Mouse (Mus musculus): Measurements from ENCODE around the gene Cyp4a10.
"Not testable (repeated sequence)": the region's sequence is repeated elsewhere in the genome, so short reads cannot be mapped to it uniquely, and the experiment has no call there.

Gene Cyp4a10

DNA sequence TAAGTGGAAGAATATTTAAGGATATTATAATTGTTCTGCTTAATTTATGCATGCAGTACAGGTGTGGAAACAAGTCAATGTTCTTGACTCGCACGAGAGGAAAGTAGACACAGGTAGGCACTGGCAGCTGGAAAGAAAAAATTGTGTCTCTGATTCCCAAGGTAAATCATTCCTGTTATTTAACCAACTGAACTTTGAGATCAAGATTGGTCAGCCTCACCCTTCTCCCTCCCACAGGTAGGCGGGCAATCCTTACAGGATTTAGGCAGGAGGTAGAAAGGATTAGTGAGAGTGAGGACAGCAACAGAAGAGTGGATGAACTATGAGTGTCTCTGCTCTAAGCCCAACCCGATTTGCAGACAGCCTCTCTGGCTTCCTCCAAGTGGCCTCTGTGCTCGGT lies at the start of gene Cyp4a10:
TSS of gene Cyp4a10 (plus strand) at position 265 of the 400 bp plus-strand sequence.
- DNase-seq (ENCODE audit: extremely low spot score): not testable (repeated sequence)

DNA sequence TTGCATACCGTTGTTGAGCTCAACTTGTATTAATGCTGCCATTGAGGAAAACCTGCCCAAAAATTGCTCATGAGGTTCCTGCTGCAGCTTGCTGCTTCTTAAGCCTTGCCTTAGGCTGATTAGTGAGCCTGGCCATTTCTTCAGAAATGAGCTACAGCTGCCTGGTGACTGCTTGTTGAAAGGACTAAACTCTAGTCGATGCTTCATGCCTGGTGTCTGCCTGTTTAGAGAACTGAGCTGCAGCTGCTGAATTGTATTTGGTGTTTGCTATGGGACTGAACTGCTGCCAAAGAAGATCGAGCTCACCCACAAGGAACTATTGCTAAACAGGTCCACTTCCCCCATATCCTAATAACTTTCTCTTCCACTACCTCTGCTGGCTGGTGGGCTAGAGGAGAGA lies 44.5 kb upstream of the Cyp4a10 start:
- not testable (repeated sequence) for DNase-seq (ENCODE audit: extremely low spot score)

DNA sequence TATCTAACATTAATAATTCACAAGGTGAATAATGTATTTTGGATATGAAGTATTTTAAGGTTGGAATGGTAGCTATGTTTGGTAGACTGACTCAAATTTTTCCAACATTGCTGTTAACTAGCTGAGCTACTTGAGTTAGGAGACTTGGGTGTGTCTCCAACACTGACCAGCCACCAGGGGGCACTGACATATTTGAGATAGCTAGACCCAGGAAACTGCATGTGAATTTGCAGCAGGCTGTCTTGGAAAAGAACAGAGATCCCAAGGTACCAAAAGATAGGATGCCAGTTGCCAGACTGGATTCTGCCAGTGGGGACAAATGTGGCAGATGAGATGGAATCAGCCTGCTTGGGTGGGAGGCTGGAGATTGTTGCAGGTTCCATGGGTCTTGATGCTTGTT lies 42.0 kb upstream of the Cyp4a10 start:
- DNase-seq (ENCODE audit: extremely low spot score): not testable (repeated sequence)

DNA sequence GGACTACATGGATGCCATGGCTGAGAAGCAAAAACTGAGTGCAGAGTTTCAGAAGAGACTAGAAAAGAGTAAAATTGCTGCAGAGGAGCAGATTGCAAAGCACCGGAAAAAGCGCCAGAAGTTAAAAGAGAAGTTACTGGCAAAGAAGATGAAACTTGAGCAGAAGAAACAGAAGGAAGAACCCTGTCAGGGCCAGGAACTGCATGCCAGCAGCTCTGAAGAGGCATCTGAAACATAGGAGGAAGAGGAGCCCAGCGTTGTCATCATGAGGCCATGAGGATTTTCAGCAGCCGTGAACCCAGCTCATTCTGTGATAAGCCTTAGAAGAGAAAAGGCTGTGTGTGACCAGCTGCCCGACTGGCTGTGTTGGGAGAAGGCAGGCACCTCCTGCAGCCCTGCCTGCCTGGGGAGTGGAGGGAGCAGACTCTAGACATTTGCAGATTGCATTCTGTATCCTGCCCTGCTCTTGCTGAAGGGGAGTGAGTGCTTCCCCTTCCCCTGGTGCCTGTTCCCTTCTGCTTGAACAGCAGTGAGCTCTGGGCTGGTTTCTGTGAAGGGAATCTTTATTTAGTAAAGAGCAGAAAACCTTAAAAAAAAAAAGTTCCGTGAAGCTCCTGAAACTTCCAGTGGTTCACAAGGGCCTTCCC lies 36.9 kb upstream of the Cyp4a10 start:
- no peak for DNase-seq (ENCODE audit: extremely low spot score)

DNA sequence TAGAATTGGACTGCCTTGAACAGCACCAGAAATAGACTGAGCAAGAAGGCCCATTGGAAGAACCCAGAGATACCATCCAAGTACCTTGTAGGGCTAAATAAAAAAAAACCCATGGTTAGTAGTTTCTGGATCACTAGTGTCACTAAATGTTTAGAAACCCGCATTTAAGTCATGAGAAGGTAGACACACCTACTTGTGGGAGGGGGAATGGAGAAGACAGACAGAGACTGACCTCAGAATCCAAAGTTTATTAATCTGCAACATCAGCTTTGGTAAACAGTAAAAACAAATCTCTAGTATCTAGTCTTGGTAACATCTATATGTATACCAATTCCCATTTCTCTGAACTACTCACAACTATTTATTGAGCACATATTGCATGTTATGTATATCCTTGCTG lies 22.1 kb upstream of the Cyp4a10 start, which contains the start of gene Cyp4a14:
TSS of gene Cyp4a14 (minus strand) at position 142 of the 400 bp plus-strand sequence.
- DNase-seq (ENCODE audit: extremely low spot score): no peak

DNA sequence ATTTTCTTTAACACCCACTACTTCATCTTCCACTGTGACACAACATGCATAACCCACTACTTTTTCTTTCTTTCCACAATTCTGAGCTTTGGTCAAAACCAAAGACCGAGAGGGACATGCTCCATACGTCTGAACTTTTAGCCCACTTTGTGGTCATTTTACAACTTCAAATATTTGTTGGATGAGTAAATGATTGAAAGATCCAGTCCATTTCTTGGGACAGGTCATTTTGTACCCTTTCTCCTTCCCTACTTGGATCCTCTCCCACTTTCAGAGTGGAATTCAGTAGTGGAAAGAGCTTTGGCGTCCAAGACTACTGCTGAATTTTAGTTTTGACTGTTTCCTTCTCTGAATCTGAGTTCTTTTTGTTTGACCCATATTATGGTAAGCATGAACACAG lies 20.6 kb upstream of the Cyp4a10 start:
- DNase-seq (ENCODE audit: extremely low spot score): no peak

DNA sequence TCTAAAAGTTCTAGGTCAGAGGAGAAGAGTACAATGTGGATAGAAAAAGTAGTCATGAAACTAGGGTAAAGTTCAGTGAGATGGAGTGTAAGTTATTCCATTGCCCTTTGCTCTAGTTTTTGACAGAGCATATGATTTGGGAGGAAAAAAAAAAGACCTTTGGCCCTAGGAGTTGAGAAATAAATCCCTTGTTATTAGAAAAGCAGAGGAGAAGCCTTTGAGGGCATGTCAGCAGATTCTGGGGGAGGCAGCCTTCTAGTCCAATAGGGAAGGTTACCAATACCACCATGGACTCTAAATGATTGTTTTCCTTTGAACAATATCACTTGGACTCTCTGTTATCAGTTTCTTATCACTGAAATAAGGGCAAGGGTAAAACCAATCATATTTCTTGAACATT lies 4.1 kb upstream of the Cyp4a10 start:
- not testable (repeated sequence) for DNase-seq (ENCODE audit: extremely low spot score)

DNA sequence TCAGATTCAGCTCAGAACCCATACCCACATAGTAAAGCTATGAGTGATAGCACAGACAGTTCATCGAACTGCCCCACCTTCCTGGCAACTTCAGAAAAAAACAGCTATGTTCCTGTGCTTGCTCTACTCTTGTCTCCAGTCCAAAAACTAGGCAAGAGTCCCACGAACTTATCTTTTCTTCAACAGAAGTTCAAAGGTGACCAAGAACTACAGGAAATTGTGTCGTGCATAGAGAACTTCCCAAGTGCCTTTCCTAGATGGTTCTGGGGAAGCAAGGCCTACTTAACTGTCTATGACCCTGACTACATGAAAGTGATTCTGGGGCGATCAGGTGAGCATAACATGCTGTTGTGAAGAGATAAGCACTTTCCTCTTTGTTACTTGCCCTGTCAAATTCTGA lies 1.4 kb downstream of the Cyp4a10 start:
- no peak for DNase-seq (ENCODE audit: extremely low spot score)

DNA sequence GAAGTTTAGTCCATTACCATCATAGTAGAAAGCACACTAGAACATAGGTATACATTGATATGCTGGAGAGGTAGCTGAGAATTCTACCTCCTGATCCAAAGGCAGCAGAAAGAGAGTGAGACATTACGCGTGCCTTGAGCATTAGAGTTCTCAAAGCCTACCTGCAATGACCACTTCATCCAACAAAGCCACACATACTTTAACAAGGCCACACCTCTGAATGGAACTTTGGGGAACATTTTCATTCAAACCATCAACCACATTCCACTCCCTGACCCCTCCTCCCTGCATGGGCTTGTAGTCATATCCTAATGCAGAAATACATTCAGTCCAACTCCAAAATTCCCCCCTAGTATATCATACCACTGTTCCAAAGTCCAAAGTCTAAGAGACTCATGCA lies 3.7 kb downstream of the Cyp4a10 start:
- no peak for DNase-seq (ENCODE audit: extremely low spot score)

DNA sequence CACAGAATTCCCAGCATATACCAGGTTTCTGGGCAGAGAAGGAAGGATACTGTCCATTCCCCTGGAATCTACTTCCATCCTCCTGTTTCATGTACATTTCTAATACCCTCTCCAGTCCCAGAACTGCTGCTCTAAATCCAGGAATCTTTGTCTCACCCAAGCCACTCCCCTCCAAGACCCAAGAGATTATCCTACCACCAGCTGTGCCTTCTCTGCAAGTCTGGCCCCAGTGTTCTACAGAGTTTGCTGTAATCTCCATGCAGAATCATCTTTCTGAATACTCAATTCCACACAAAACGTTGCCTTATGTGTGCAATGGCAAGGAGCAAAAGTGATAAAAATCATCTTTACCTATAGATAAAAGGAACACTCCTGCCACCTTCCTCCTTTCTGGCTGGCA lies 27.0 kb downstream of the Cyp4a10 start:
- DNase-seq (ENCODE audit: extremely low spot score): no peak

DNA sequence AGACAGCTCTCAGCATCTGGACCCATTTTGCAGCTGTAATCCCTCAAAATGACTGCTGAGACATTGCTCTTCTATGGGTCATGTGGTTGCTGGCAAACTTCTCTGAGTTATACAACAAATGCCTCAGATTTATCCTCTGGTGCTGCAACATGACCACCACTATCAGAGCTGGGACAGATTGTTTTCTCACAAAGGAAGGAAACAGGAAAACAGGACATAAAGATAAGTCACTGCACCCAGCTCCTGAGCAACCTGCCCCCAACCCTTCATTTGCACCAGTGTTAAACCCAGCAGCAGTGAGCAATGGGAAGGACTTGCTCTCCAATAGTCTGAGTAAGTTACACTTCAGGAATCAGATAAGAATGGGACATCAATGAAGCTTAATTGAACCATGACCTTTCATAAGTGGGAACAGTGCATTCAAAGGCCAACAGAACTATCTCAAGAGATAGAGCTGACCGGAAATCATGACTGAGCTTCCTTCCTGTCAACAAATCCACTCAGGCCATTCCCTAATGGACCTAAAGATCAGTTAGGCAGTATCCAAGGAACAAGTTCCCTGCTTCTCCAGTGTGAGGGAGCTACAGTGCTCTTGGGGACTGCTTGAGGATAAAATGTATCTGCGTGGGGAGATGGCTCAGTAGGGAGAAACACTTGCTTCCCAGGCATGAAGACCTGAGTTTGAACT lies 28.2 kb downstream of the Cyp4a10 start:
- no peak for DNase-seq (ENCODE audit: extremely low spot score)

DNA sequence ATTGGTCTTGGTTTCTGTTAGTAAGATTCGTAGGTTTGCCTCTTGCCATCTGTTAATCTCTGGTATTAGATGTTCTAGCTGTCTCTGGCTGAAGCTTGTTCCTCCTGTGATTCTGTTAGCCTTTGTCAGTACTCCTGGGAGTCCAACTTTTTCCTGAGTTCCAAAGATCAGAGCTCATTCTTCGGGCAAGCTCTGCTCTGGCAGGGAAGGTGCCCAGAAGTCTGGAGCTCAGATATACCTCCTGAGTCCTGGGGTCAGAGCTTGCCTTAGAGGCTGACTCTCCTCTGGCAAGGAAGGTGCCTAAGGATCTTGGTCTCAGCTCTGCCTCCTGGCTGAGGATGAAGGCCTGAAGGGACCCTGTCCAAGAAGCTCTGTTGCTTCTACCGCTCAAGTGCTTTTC lies 34.7 kb downstream of the Cyp4a10 start:
- DNase-seq (ENCODE audit: extremely low spot score): no peak

DNA sequence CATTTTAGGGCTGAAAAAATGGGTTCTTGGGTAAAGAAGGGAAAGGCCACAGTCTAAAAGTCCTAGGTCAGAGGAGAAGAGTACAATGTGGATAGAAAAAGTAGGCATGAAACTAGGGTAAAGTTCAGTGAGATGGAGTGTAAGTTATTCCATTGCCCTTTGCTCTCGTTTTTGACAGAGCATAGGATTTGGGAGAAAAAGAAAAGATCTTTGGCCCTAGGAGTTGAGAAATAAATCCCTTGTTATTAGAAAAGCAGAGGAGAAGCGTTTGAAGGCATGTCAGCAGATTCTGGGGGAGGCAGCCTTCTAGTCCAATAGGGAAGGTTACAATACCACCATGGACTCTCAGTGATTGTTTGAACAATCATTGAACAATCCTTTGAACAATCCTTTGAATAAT lies 37.4 kb downstream of the Cyp4a10 start:
- DNase-seq (ENCODE audit: extremely low spot score): no peak

DNA sequence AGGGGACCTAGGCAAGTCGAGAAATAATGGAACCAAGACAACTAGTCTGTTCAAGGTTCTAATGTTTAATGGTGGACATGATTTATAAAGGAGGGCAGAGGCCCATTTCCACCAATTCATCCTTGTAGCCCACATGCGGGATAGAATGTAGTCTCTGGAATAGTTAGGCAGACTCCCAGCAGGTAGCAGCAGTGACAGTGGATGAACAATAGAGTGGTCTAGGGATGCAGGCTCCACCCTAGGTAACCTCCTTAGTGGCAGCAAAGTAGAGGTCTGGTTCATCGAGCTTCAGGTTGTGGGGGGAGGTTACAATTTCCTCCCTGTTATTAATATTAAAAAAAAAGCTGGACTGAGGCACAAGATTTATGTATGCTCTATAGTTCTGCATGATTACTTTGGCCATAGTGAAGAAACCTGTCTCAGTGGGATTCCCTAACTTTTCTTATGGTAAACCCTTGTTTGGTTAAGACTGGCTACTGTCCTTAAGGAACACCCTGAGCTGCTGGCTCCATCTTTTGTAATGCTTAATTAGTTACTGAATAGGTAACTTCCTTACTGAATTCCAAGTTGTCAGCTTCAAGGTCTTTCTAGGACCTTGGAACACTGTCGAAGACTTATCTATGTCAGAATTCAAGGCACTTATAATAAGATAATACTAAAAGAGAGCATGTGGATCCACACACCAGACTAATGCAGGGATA lies 39.9 kb downstream of the Cyp4a10 start:
- DNase-seq (ENCODE audit: extremely low spot score): no peak

DNA sequence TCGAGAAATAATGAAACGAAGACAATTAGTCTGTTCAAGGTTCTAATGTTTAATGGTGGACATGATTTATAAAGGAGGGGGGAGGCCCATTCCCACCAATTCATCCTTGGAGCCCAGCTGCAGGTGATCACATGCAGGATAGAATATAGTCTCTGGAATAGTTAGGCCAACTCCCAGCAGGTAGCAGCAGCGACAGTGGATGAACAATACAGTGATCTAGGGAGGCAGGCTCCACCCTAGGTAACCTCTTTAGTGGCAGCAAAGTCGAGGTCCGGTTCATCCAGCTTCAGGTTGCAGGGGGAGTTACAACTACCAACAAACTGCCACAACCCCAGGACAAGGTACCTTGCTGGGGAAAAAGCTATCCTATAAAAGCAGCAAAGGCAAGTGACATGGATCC lies 43.2 kb downstream of the Cyp4a10 start:
- not testable (repeated sequence) for DNase-seq (ENCODE audit: extremely low spot score)

DNA sequence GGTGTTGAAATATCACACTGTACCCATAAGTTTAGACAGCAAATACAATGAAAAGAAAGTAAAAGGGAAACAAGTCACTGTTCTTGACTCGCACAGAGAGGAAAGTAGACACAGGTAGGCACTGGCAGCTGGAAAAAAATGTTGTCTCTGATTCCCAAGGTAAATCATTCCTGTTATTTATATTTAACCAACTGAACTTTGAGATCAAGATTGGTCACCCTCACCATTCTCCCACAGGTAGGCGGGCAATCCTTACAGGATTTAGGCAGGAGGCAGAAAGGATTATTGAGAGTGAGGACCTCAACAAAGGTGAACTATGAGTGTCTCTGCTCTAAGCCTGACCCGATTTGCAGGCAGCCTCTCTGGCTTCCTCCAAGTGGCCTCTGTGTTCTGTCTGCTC lies 45.3 kb downstream of the Cyp4a10 start, which contains the start of gene Cyp4a31:
TSS of gene Cyp4a31 (plus strand) at position 249 of the 400 bp plus-strand sequence.
- no peak for DNase-seq (ENCODE audit: extremely low spot score)

DNA sequence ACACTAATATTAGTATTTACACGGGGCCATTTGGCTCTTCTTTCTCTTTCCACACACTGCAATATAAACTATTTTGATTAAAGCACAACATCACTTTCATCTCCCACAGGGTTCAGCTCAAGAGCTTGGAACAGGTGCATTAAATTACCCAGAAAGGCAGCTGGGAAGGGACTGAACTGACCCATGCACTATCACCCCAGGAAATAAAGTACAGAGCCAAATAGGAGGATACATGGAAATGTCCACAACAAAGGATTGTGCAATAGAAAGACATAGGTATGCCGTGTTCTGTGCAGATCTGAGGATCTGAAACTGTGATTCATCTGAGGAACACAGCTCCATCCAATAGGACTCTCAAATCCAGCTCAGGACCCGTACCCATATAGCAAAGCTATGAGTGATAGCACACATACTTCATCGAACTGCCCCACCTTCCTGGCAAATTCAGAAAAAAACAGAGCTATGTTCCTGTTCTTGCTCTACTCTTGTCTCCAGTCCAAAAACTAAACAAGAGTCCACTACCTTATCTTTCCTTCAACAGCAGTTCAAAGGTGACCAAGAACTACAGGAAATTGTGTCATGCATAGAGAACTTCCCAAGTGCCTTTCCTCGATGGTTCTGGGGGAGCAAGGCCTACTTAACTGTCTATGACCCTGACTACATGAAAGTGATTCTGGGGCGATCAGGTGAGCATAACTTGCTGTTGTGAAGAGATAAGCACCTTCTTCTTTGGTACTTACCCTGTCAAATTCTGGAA lies 46.6 kb downstream of the Cyp4a10 start:
- DNase-seq (ENCODE audit: extremely low spot score): not testable (repeated sequence)

DNA sequence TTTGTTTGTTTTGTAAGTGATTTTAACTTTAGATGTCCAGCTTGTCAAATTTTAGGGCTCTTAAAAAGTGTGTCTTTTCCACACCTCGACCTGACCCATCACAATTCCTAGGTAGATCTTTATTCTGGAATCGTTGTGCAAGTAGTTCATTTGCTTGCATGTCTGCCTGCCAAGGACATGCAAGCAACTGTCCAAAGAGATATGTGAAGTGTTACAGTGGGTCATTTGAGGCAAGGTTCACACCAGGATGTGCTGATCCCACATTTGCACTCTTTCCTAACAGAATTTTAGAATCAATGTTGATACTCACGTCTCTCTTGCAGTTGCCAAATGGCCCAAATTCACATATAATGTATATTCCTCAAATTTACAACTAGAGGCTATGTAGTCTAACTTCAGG lies 57.2 kb downstream of the Cyp4a10 start:
- no peak for DNase-seq (ENCODE audit: extremely low spot score)

DNA sequence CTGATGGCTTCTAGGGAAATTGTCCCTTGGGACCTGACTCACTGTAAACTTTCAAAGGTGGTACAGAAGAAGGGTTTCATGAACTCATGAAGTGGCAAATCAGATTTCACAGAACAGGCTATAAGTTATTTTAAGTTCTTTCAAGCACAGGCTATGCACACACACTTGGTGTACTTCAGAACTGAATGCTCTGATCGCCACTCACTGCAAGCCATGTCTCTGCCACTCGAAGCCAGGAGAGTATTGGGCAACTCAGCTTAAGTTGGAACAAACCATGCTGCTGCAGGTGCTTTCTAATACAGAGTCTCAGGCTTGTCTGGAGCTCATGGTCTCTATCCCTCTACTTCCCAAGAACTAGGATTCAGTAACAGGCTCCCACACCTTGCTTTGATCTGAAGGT lies 57.7 kb downstream of the Cyp4a10 start:
- DNase-seq (ENCODE audit: extremely low spot score): no peak

DNA sequence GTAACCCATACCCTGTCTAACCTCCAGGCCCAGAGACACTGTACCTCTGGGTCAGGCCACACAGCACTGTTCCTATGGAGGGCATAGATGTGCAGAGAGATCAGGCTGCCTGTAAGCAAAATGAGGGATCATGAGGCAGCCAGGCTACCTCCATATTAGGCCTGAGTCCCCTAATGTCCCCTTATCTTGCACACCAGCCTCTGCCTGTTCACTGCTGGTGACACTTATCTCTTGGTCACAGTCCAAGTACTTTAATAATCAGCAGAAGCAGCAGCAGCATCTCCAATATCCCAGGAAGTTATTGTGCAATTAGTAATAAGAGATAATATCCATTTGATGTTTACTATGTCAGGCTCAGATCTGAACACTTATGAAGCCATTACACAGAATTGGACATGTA lies 65.0 kb downstream of the Cyp4a10 start:
- DNase-seq (ENCODE audit: extremely low spot score): no peak

Measured in embryo, embryonic 9.5 days (tissue).